Mouse (Mus musculus) small intestine, adult 2 months (tissue): Measurements from ENCODE around the gene Tbc1d30.

Experiments
- CTCF ChIP-seq: fragments of 200-500 bp; IDR thresholded peaks from 2 replicates; pipeline ENCODE4 v1.5.1; 2012; ENCODE audit warnings: low read depth, mild to moderate bottlenecking, control low read depth, inconsistent platforms, low read length, moderate library complexity, mixed read lengths; ENCODE audit not compliant: insufficient replicate concordance, insufficient read length; ENCODE audit errors: extremely low read depth
- POLR2A ChIP-seq: fragments of 200-500 bp; IDR thresholded peaks from 2 replicates; pipeline ENCODE4 v1.6.1; 2012; ENCODE audit warnings: low read depth, mild to moderate bottlenecking, control low read depth, inconsistent platforms, low read length, moderate library complexity

- TF ChIP-seq CTCF, result no peak
- TF ChIP-seq POLR2A, result no peak
These were observed 16.7 kb upstream of the Tbc1d30 start for GRCm38 (mm10) chr10:121367780-121368179.
